Mouse (Mus musculus) skeletal muscle tissue, adult 2 months (tissue): ENCODE data around the gene Alkal2.

Experiments used
- DNase-seq: peaks from one replicate; pipeline ENCODE4 v3.0.0-alpha.2; 2012; ENCODE audit warnings: low read depth, low spot score

The Alkal2 gene

DNA sequence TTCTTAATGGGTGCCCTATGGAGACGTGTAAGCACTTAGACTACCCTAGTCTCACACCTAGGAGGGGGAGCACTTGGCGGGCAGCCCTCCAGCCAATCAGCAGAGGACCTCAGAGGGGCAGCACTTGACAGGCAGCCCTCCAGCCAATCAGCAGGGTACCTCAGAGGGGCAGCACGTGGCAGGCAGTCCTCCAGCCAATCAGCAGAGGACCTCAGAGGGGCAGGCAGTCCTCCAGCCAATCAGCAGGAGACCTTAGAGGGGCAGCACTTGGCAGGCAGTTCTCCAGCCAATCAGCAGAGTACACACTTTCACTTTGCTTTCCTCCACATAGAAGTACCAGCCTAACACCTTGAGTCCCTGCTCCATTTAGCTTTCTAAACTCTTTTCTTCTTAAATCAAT is 38.3 kb downstream of the Alkal2 start:
- no peak for DNase-seq

DNA sequence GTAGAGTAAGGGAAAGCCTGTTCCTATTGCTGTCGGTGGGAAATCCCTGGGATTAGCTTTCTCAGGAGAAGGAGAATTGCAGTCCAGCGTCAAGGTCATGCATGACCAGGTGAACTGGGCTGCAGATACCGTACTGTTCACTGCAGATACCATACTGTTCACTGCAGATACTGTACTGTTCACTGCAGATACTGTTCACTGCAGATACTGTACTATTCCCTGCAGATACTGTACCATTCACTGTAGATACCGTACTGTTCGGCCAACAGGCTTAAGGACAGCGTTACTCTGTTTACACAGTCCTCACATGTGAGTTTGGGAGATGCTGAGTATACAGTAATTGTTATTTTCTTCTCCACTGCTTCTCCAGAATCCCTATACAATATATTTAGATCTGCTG is 44.1 kb downstream of the Alkal2 start:
- no peak for DNase-seq

- no peak for DNase-seq
Observed at GRCm38 (mm10) chr12:30933299-30933698, 49.2 kb downstream of the Alkal2 start.

DNA sequence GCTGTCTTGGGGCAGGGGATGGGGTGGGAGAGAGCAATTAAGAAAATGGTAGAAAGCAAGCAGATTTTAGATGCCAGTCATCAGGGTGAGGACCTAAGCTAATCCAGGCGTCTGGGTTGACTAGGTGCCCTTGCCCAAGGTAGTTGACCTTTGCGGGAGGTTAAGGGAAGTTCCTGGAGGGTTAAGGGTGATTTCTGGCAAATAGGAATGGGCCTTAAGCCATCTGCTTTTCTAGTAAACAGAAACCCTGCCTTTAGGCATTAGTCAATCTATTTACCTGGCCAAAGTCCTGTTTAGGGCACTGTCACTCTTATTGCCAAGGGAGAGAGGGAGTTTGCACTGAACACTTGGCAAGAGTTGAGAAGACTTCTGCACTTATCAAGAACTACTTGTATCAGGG is 52.8 kb downstream of the Alkal2 start:
- DNase-seq = no peak
